Mouse (Mus musculus): ENCODE results near the gene Gjd3.
A peak's percentile ranks its signal among the peaks of the same experiment; 100 is the strongest.

Gene Gjd3

DNA sequence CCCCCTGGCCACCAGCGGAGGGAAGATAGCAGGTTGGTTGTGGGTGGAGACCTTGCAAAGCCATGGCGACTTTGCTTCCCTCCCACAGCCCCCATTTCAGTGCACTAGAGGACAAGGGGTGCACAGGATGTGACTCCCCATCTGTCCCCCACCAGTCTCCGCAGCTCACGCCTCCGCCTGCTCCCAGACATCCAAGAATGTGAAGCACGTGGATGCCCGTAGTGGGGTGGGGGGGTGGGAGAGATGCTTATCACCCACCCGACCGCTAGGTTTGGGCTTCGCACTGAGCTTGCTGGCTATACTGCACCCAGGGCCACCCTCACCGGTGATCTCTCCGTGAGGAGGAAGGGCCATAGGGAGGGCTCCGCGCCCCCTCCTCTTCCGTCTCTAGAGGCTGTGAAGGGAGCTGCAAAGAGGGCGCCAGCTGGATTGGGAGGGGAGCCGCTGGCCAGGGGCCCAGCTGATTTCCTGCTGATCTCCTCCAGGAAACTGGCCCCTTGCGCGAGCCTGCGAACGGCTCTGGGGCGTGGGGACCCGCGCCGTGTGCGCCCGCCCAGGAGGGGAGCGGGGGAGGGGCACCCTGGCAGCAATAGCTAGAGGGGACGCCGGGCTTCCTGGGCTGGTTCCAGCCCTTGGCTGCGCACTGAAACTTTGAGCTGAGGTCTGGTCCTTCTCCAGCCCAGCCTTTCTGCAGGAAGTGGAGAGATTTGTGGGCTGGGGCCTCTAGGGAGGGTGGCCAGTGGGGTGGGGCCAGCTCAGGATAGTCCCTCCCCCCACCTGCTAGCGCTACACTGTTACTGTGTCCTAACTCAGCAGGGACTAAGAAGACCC lies 19.4 kb downstream of the Gjd3 start:
- no peak for DNase-seq (ENCODE audit: low spot score)

DNA sequence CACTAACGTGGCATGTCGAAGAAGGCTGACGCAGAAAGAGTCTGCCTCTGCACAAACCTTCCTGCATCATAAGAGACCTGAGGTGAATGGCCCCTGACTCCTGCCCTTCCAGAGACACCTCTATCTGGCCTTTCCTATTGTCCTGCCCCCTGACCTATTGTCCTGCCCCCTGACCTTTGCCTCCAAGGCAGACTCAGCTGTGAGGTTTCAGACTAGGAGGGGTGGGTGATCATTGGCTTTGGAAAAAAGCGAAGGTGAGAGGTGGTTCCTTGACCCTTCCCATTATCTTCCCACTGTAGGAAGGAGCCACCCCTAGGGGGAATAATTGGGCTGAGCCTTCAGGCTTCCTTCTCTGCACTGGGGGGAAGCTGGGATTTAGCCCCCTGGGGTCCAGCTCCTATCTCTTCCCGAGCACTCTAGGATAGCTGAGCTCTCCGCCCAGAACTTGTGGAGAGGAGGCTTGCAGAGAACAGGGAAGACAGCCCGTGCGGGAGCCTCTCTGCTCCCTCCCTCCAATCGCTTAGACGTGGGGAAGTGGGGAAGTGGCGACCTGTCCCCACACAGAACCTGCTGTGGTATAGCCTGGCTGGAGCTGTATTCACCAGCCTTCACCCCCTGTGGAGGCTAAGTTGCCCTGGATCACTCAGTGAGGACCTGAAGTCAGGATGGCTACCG lies 20.3 kb downstream of the Gjd3 start:
- no peak for DNase-seq (ENCODE audit: low spot score)

DNA sequence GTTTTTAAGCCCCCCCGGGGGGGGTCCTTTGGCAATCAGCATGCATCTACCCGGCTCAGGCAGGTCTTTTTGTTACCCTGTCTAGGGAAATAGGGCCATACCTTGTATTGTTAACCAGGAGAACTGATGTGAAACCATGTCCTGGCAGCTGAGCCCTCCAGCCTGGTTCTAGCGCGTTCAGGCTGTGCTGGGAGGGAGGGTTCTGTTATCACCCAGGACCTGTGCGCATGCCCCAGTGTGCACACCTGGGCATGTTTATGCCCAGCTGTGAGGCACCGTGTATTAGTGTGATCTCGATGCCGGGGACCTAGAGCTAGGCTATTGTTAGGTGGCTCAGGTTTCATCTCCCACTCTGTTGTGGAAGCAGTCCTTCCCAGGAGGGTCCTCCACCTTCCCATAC lies 21.1 kb downstream of the Gjd3 start:
- no peak for DNase-seq (ENCODE audit: low spot score)

DNA sequence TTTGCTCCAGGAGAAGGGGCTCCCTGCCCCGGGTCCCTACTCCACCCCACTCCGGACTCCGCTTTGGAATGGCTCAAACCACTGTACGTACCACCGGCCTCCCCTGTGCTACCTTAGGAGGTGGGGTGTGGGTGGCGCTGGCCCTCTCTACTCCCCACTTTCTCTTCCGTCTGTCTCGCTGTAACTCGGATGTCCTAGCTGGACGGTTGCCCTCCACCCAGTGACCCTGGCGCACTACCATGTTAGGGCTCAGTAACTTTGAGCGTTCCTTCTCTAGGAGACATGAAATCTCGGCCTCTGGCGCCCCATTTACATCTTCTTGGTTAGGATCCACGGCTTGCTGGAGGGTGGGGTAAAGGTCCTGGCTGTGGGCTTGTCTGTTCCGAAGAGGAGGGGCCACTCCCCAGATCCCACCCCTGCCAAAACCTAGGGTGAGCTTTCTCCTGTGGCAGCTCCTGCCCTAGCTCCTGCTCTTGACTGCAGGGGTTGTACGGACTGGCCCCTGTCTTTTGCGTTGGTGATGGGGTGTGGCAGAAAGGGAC lies 21.7 kb downstream of the Gjd3 start:
- DNase-seq (ENCODE audit: low spot score), result no peak

DNA sequence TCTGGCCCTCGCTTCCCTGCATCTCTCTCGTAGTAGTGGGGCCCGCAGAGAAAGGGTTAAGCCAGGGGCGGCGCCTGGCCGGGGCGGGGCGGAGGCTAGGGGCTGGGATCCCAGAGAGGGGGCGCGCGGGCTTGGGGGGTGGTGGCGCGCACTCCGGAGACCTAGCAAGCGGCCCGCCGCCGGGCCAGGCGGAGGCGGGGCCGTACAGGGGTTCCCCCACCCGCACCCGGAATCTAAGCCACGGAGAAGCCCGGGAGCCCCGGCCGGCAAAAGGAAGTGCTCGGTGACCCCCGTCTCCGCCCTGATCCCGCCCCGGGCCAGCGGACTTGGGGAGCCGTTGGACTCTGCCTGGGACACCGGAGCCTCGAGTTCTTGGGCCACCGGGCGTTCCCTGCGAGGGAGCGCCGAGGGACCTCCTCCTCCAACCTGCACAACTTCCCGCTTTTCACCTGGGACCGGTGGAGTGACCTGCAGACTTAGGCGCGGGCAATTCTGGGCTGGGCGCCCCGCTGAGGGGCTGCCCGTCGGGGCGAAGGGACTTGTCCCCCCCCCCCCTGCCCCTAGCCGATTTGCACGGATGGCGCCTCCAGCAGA lies 22.4 kb downstream of the Gjd3 start:
- no peak for DNase-seq (ENCODE audit: low spot score)

DNA sequence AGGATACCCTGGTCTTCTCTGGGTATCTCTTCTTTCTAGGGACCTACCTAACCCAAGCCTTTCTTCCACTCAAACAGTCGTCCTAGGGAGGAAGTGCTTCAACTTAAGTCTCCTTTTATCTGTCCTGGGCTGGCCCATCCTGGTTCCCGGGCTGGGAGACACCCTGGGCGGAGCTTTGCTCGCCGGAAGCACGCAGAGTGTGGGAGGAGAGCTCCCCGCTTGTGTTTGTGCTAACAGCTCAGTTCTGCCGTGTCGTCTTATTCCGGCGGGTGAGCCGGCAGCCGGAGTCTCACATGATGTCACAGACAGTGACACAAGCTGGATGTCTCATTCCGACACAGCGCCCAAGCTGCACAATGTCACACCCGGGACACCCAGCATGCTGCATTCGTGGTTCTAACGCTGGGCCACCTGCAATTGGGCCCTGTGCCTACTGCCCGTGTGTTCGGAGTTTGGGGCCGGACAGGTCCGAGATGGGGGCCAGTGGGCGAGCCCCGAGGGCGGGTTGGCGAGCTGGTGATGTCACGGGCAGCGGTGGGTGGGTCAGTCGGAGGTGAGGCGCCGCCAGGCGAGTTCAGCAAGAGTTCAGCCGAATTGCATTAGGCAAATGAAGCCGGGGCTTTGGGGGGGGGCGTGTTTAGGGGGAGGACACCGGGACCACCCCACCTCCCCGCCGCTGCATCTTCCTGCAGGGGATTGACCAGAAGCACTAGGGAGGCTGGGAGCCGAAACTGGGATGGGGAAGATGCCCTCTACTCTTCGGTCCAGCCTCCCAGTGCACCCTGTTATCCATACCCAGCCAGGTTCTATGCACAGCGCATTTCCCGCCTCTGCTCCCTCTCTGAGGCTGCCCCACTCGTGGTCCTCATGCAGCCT lies 23.1 kb downstream of the Gjd3 start:
- peak; percentile 80 for DNase-seq (ENCODE audit: low spot score)

DNA sequence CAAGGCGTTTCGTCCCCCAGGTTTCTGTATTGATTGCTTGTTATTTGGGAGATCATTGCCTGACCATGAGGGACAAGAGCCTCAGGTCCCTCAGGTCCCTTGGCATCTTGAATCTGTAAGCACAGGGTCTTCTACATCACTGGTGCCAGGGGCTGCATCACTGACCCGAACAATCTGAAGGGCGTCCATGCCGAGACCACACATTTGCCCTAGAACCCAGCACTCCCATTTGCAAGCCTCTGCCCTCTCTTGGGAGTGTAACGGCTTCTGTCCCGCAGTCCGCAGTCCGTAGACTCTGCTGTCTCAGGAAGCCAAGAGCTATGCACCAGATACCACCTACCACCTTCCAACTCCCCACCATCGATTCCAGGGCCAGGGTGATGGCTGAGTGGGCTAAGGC lies 26.5 kb downstream of the Gjd3 start:
- DNase-seq (ENCODE audit: low spot score), result no peak

DNA sequence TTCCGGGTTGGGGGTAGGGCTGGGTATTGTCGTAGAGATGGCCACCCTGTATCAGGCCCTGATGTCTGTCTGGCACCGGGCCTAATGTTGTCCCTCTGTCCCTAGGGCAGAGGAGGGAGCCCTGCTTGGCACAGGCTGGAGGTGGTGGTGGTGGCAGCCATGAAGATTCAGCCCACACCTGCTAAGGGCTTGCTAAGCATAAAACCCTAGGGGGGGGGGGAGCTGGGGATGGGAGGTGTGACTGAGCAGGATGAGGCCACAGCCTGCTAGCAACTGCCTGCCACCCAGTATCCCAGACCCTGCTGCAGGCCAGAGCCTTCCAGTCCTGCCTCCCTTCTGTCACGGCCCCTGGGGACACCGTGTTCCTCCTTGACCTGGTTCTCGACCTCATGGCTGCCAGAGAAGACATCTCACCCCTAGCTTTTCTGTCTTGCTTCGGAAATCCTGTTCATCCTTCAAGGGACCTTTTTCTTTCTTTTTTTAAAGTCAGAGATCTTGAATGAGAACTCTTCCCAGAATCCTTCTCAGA lies 27.0 kb downstream of the Gjd3 start:
- no peak for DNase-seq (ENCODE audit: low spot score)

DNA sequence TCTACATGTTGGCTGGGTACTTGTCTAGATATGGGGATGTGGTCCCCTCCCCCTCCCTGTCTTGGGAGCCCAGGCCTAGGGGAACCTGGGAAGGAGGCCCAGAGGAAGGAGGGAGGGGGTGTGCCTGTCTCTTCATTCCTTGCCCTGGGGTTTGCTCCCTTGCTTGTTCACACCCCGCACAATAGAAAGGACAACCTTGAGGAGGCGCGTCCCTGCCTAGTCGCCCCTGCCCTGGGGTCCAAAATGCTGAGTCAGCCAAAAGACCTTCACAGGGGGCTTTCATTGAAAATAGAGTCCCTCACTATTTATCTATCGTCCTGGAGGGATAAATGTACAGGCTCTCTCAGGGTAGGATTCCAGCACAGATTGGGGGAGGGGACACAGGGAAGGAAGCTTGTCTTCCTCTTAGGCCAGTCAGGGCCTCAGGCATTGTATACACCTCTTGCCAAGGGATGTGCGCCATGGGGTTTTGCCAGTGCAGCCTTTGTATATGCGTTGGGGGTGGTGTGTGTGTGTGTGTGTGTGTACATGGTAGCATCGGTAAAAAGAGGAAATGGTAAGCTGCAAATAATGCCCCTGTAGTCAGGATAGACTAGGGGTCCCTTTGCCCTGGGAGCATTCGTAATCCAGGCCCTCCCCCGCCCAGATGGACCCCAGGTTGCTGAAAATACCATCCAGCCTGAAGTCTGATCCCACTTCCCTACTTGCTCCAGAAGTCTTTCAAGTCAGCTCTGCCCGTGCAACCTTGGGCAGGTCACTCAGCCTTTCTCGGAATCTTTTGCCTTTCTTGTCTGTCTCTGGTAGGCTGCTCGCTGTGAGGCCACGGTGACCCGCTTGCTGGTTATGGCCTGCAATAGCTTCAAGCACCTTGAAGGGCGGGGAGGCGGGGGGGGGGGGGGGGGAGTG lies 27.8 kb downstream of the Gjd3 start:
- no peak for DNase-seq (ENCODE audit: low spot score)

DNA sequence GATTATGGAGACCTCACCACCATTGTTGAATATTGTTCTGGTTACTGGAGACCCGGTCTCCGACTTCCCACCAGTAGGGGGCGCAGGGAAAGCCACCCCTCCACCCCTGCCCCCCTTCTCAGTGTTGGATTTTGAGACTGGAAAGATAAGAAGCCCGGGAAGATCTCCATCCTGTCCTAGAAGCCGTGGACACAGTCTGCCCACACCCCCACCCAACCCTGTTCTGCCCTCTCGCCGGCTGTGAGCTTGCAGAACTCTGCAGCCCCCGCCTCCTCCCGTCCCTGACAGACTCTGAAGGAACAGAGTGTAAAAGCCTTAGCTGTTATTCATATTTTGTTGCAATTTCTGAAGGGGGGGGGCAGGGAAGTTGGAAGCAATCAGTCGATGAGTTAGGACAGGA lies 28.4 kb downstream of the Gjd3 start:
- no peak for DNase-seq (ENCODE audit: low spot score)

DNA sequence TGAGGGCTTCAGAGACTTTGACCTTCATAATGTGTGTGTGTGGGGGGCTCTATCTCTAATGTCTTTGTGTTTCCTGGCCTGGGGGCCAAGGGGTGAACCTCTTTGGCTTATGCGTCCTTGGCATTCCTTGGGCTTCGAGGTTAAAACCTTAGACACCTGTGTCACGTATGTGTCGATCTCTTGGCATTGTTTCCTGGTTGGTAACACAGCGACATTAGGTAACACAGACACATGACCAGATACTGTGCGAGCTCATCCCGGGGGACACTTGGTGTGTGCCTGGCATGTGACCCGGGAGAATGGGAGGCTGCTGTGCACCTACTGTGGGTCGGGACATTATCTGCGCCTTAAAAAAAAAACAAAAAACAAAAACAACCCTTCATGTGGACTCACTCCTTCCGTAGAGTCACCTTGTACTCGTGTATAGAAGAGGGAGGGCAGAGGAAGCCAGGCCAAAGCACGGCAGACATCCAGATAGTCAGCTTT lies 28.9 kb downstream of the Gjd3 start:
- DNase-seq (ENCODE audit: low spot score), result no peak

DNA sequence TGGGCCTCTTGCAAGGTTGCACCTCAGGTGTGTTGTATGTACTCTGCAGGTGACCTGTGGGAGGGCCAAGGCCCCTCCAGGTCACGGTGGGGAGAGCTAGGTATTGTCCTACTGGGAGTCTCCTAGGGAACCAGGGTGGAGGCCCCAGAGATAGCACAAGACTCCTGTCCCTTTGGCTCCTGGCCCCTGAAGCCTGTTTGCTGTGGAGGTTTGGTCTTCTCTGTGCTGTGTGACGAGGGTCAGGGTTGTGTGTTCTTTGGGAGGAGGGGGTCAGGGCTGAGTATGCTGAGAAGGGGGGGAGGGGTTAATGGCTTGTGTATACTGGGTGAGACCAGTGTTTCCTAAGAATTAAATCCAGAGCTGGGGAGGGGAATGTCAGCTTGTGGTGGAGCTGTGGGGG lies 29.5 kb downstream of the Gjd3 start:
- no peak for DNase-seq (ENCODE audit: low spot score)

DNA sequence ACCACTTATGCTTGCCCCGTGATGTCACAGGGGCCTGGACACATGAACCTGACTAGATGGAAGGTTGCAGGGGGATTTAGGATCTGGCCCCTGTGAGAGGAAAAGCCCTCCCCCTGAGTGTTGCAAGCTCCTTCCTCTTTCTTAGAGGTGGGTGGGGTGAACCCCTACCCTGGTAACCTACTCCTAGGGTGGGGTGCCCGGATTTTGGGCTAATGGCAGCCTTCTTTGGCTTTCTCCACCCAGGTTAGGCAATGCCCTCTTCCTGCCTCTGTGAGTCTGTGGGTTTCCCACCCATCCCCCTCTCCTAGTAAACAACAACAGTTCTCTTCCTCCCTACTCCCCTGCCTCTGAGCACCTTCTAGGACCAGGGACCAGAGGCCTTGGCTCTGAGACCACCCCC lies 30.1 kb downstream of the Gjd3 start:
- DNase-seq (ENCODE audit: low spot score), result no peak

DNA sequence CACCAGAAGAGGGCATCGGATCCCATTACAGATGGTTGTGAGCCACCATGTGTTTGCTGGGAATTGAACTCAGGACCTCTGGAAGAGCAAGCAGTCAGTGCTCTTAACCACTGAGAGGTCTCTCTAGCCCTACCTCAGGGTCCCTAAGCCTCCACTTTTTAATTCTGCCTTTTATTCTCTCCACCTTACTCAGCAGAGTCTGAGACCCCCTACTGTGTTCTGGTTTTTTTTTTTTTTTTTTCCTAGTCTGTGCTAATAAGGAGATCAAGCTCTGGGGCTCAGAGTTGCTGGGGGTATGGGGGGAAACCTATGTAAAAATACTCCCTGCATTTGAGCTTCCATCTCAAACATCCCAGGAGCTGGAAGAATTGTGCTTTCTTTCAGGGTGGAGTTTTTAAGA lies 30.7 kb downstream of the Gjd3 start:
- DNase-seq (ENCODE audit: low spot score), result no peak

DNA sequence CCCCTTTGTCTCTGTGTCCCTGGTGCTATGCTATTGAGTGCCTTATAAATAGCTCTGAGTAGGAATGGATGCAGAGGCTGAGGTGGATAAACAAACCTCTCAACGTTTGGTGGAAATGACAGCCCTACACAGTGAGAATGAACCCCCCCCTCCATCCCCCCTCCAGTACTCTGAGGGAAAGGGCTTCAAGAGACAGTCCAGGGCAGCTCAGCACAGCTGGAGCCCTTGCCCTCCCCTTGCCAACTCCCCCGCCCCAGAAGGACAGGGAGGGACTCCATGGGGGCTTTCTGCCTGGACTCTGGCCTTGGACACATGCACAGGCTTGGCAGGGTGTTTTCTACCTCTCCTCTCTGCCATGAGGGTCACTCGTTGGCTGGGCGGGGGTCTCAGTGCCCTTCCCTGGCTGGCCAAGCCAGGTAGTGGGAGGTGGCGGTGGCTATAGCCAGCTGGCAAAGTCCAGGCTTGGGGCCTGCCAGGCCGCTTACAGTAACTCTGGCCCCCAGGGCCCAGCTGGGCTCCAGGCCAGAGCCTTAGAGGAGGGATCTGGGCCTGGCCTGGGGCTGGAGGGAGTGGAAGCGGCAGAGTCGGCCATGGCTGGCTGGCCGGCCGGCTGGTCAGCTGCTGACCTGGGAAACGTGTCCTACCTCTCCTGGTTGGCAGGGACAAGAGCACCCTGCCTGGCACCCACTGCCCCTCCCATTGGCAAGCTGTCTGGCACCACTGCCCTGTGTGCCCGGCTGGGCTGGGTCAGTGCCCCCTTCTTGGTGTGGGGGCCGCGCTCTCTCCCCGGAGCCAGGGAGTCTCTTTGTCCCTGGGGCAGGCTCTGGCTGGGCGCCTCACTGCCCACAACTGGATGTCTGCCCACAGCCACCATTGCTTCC lies 31.6 kb downstream of the Gjd3 start:
- DNase-seq (ENCODE audit: low spot score), result no peak

DNA sequence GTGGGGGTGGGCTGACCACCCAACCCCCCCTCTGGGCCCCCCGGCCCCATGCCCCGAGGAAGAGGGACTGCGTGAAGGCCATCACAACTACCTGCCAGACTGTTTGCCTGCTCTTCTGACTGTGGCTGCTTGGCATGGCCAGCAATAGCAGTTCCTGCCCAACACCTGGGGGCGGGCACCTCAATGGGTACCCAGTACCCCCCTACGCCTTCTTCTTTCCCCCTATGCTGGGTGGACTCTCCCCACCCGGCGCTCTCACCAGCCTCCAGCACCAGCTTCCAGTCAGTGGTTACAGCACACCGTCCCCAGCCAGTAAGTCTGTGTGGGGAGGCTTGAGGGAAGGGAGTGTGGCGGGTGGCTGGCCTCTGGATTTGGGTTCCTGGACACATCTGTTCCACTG lies 32.3 kb downstream of the Gjd3 start:
- DNase-seq (ENCODE audit: low spot score), result no peak

DNA sequence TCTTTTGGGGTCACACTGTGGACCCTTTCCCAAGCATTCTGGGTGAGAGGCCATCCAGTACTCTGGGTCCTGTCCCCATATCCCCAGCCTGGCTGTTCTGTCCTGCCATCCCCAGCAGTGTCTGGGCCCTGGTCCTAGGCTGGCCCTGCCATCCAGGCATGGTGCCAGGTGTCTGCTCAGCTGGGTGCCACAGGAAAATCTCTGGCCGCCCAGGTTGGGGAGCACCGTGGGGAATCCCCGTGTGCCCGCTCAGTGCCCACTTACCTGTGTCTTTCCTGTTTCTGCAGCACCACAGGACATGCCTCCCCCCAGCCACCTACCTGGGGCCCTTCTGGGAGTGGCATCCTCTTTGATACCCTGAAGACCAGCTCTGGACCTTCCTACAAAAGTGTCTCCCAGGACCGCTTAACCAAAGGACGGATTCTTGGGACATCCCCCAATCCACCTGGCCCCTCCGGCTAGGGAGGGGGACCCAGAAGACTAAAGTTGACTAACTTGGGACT lies 32.8 kb downstream of the Gjd3 start:
- DNase-seq (ENCODE audit: low spot score), result no peak

DNA sequence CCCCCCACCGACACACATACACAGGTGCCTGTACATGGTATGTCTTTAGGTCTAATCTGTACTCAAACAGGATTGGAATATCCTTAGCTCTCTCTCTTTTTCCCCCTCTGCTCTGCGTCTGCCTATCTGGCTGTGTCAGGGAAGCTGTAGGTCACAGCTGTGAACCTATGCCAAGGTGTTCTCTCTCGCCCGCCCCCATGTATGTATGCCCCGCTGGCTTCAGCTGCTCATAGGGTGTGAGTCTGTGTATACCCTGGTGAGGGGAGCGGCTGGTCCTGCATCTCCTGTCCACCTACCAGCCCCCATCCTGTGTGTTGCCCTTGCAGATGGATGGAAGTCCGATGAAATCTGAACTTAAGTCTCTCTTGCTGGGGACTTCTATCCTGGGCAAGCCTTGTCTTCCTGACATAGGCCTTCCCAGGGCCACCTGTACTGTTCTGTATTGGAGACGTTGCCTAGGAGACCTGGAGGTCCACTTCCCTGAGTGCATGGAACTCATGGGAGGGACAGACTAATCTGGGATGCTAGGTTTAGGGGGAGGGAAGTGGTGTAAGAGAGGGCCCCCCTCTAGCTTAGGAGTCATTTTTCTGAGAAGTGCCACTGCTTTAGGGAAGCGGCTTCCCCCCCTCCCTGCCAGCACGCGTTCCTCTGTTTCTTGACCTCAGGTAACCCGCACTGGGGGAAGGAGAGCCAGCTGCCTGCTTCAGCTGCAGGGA lies 33.4 kb downstream of the Gjd3 start:
- DNase-seq (ENCODE audit: low spot score), result no peak
